Mouse (Mus musculus): ENCODE results near the gene Btbd35f10. TPM values are rescaled to one million over a fixed set of nuclear protein-coding genes. Genes with fewer than 3 reads are reported as not detected.
"Not testable (repeated sequence)": the region's sequence is repeated elsewhere in the genome, so short reads cannot be mapped to it uniquely, and the experiment has no call there.

Gene Btbd35f10
- total RNA-seq (2014; fragmentation: Nextera tagmentation) (not detected in 2 replicates), total RNA-seq (2017) (not detected in 2 replicates)

DNA sequence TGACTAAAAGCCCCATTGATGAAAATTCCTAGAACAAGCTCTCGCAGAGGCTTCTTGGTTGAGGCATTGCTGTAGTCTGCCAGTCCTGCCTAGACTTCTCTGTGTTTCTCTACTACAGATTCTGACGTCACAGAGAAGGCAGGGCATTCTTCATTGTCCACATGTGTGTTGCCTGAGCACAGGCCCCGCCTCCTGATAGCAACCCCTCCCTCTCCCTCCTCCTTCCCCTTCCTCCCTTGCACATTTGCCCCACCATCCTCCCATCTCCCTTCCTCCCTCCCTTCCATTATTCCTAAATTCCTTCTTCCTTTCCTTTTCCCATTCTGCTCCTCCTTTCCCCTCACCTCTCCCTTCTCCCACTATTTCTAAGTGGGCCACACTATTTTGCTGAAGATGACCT, at the start of gene Btbd35f10:
Gene Btbd35f10 (minus strand): TSS at position 101 of the 400 bp plus-strand sequence.
- not testable (repeated sequence) for ATAC-seq (replicated peaks; ENCODE audit: poor library complexity, severe bottlenecking)

Other genes with a start within 250 kb of the Btbd35f10 start
- not detected in 2 replicates for gene Btbd35f18, start 52.7 kb downstream of the Btbd35f10 start, total RNA-seq (2014; fragmentation: Nextera tagmentation)
- not detected in 2 replicates for gene Btbd35f18, start 52.7 kb downstream of the Btbd35f10 start, total RNA-seq (2017)
- not detected in 2 replicates for gene Btbd35f16, start 204.1 kb upstream of the Btbd35f10 start, total RNA-seq (2014; fragmentation: Nextera tagmentation)
- not detected in 2 replicates for gene Btbd35f16, start 204.1 kb upstream of the Btbd35f10 start, total RNA-seq (2017)

Measured in granulocyte monocyte progenitor cell, adult 5-6 weeks (primary cell).